Mouse (Mus musculus) yolk sac, embryonic 10.5 days (tissue): Measurements from ENCODE around the gene Rab38.

Experiments
- DNase-seq: peaks from one replicate; pipeline ENCODE4 v3.0.0-alpha.2; 2017; ENCODE audit warnings: low spot score

Gene Rab38

GRCm38 (mm10) chr7:88527100-88527671 lies 97.1 kb downstream of the Rab38 start:
- DNase-seq = no peak

- DNase-seq = no peak
Observed at GRCm38 (mm10) chr7:88536127-88536531, 106.1 kb downstream of the Rab38 start.

GRCm38 (mm10) chr7:88536743-88537142 lies 106.7 kb downstream of the Rab38 start:
- DNase-seq = no peak
